Mouse (Mus musculus) stomach, postnatal 0 days (tissue): ENCODE data around the gene Lrg1. TPM values are rescaled to one million over a fixed set of nuclear protein-coding genes. Genes with fewer than 3 reads are reported as not detected.

Experiments used
- ATAC-seq: fragments of 200-750 bp; cut with Nextera tagmentation; 2 replicates; pipeline ENCODE4 v1.8.0; 2017; ENCODE audit not compliant: low FRiP score, low TSS enrichment
- DNase-seq: peaks from one replicate; pipeline ENCODE4 v3.0.0-alpha.2; 2016; ENCODE audit warnings: low spot score
- H3K27ac ChIP-seq: fragments of 300-500 bp; sonication (generic); replicated peaks from 2 replicates; pipeline ENCODE4 v1.5.1; 2014; ENCODE audit warnings: mild to moderate bottlenecking, control low read depth
- H3K27me3 ChIP-seq: fragments of 300-500 bp; sonication (generic); 2 replicates; pipeline ENCODE4 v1.6.1; 2014; ENCODE audit warnings: low read length; ENCODE audit not compliant: control insufficient read depth, insufficient read depth
- H3K36me3 ChIP-seq: fragments of 300-500 bp; sonication (generic); 2 replicates; pipeline ENCODE4 v1.6.1; 2014; ENCODE audit warnings: low read length, mixed read lengths; ENCODE audit not compliant: control insufficient read depth, insufficient read depth
- H3K4me1 ChIP-seq: fragments of 300-500 bp; sonication (generic); replicated peaks from 2 replicates; pipeline ENCODE4 v1.6.1; 2014; ENCODE audit warnings: antibody characterized with exemption; ENCODE audit not compliant: control insufficient read depth, insufficient read depth
- H3K4me2 ChIP-seq: fragments of 300-500 bp; sonication (generic); replicated peaks from 2 replicates; pipeline ENCODE4 v1.6.1; 2014; ENCODE audit warnings: low read depth, mild to moderate bottlenecking, control low read depth, moderate library complexity
- H3K4me3 ChIP-seq: fragments of 300-500 bp; sonication (generic); 2 replicates; pipeline ENCODE4 v1.5.1; 2014; ENCODE audit warnings: low read depth, low read length, control low read depth
- H3K9ac ChIP-seq: fragments of 300-500 bp; sonication (generic); 2 replicates; pipeline ENCODE4 v1.6.1; 2014; ENCODE audit warnings: mild to moderate bottlenecking, low read length, control low read depth, mixed read lengths
- H3K9me3 ChIP-seq: fragments of 300-500 bp; sonication (generic); 2 replicates; pipeline ENCODE4 v1.6.1; 2016; ENCODE audit warnings: low read length; ENCODE audit not compliant: control insufficient read depth
- CTCF ChIP-seq: IDR thresholded peaks from 2 replicates; pipeline ENCODE4 v1.5.1; 2016; ENCODE audit warnings: antibody characterized with exemption, low read depth, mild to moderate bottlenecking, moderate library complexity
- EP300 ChIP-seq: optimal IDR thresholded peaks from 2 replicates; pipeline ENCODE3; 2016; ENCODE audit warnings: antibody characterized with exemption
- WGBS: fragments of 180-500 bp; shearing (Covaris S2); extraction: QIAGEN DNeasy Blood & Tissue Kit; methylation state at CpG from one replicate; pipeline ENCODE4 v1.1.7; 2014; 5-methylcytosine and 5-hydroxymethylcytosine counted together
- polyA plus RNA-seq: library from polyadenylated mRNA; unstranded; fragments of >200 nt; fragmentation: Nextera tagmentation; extraction: Ambion mirVana; gene quantifications from 2 replicates; pipeline ENCODE4 v1.2.1, GENCODE M21; 2015

Lrg1 gene
- polyA plus RNA-seq: 1.2 and 1.9 TPM in 2 replicates

- no peak for DNase-seq
- Histone ChIP-seq H3K4me1 (no peaks in the 10 kb centered on the region; the same call in 1 of the 2 replicates), H3K4me2 (no peak within 1 kb of the TSS), H3K9ac (no peak within 1 kb of the TSS), H3K4me3 (no peak within 1 kb of the TSS), H3K27ac (no peak within 1 kb of the TSS), H3K27me3 (peaks cover 4% of the 10 kb centered on the region; the same call in 1 of the 2 replicates), H3K9me3 (0 out of 2 replicates have a peak, but pooled peaks cover 3% of the 10 kb centered on the region), H3K36me3 (no peaks in the 10 kb centered on the region)
- TF ChIP-seq CTCF (no peak), EP300 (no peak)
- ATAC-seq: no peak
- 66% methylated on average over 2 of the region's 2 CpGs for WGBS
These were observed at the start of gene Lrg1 for GRCm38 (mm10) chr17:56121826-56122225. Gene Lrg1, minus strand, starts transcription at chr17:56122001.

- no peak for TF ChIP-seq CTCF
- no peaks in the 10 kb centered on the region for H3K36me3 ChIP-seq
- H3K4me2 ChIP-seq: no peak overlapping the region
- no peak overlapping the region for H3K9ac ChIP-seq
- WGBS: 65% methylated on average over 9 of the region's 9 CpGs
- no peaks in the 10 kb centered on the region for H3K9me3 ChIP-seq
- no peak overlapping the region for H3K27ac ChIP-seq
- no peaks in the 10 kb centered on the region for H3K27me3 ChIP-seq
- no peaks in the 10 kb centered on the region for H3K4me1 ChIP-seq
- DNase-seq (no peak), ATAC-seq (no peak)
- H3K4me3 ChIP-seq: no peak overlapping the region
These were observed 49.7 kb upstream of the Lrg1 start for GRCm38 (mm10) chr17:56171456-56171855.

GRCm38 (mm10) chr17:56170636-56171035, 48.8 kb upstream of the Lrg1 start:
- no peak overlapping the region for H3K27ac ChIP-seq
- no peak for DNase-seq
- 54% methylated on average over 10 of the region's 10 CpGs for WGBS
- no peaks in the 10 kb centered on the region for H3K9me3 ChIP-seq
- H3K4me3 ChIP-seq: no peak overlapping the region
- no peak overlapping the region for H3K9ac ChIP-seq
- H3K27me3 ChIP-seq: no peaks in the 10 kb centered on the region
- no peak overlapping the region for H3K4me2 ChIP-seq
- no peak for ATAC-seq
- no peaks in the 10 kb centered on the region for H3K4me1 ChIP-seq
- H3K36me3 ChIP-seq: no peaks in the 10 kb centered on the region
- TF ChIP-seq CTCF (no peak), EP300 (no peak)

GRCm38 (mm10) chr17:56169830-56170229, 48.0 kb upstream of the Lrg1 start:
- DNase-seq (no peak), ATAC-seq (peak; percentile 8; the same call in 1 of the 2 replicates)
- Histone ChIP-seq H3K9ac (no peak overlapping the region), H3K27ac (no peak overlapping the region), H3K36me3 (no peaks in the 10 kb centered on the region), H3K9me3 (no peaks in the 10 kb centered on the region), H3K4me3 (no peak overlapping the region), H3K4me2 (no peak overlapping the region), H3K27me3 (no peaks in the 10 kb centered on the region), H3K4me1 (0 out of 2 replicates have a peak, but pooled peaks cover 2% of the 10 kb centered on the region)
- TF ChIP-seq EP300 (no peak), CTCF (no peak)
- WGBS: 60% methylated on average over 6 of the region's 6 CpGs

- Histone ChIP-seq H3K36me3 (no peaks in the 10 kb centered on the region), H3K4me1 (peaks cover 10% of the 10 kb centered on the region; the same call in 1 of the 2 replicates), H3K9me3 (no peaks in the 10 kb centered on the region), H3K9ac (no peak overlapping the region), H3K27me3 (no peaks in the 10 kb centered on the region), H3K4me2 (no peak overlapping the region), H3K27ac (no peak overlapping the region), H3K4me3 (no peak overlapping the region)
- no peak for TF ChIP-seq CTCF
- TF ChIP-seq EP300: no peak
- ATAC-seq (no peak), DNase-seq (no peak)
- WGBS: 57% methylated on average over 11 of the region's 11 CpGs
These were observed 43.9 kb upstream of the Lrg1 start for GRCm38 (mm10) chr17:56165671-56166070.

- Histone ChIP-seq H3K27ac (no peak overlapping the region), H3K36me3 (no peaks in the 10 kb centered on the region), H3K27me3 (no peaks in the 10 kb centered on the region), H3K9me3 (no peaks in the 10 kb centered on the region), H3K9ac (no peak overlapping the region), H3K4me2 (no peak overlapping the region), H3K4me1 (peaks cover 10% of the 10 kb centered on the region; the same call in 1 of the 2 replicates), H3K4me3 (no peak overlapping the region)
- no peak for ATAC-seq
- no peak for DNase-seq
- 82% methylated on average over 3 of the region's 3 CpGs for WGBS
- TF ChIP-seq CTCF (no peak), EP300 (no peak)
These were observed 42.7 kb upstream of the Lrg1 start for GRCm38 (mm10) chr17:56164510-56164909.
